Mouse (Mus musculus) testis, adult 2 months (tissue): ENCODE measurements around the gene Barhl1.

Experiments used
- CTCF ChIP-seq: fragments of 200-500 bp; IDR thresholded peaks from 2 replicates; pipeline ENCODE4 v1.5.1; 2012; ENCODE audit warnings: low read depth, mild to moderate bottlenecking, inconsistent platforms, low read length, moderate library complexity; ENCODE audit not compliant: control insufficient read depth, insufficient read depth, insufficient replicate concordance
- POLR2A ChIP-seq: fragments of 200-500 bp; IDR thresholded peaks from 2 replicates; pipeline ENCODE4 v1.6.1; 2012; ENCODE audit warnings: low read depth, mild to moderate bottlenecking, inconsistent platforms, low read length, moderate library complexity; ENCODE audit not compliant: control insufficient read depth

GRCm38 (mm10) chr2:28917518-28918361 is 1.3 kb upstream of the Barhl1 start:
- no peak for TF ChIP-seq CTCF
- no peak for TF ChIP-seq POLR2A
